Mouse (Mus musculus): ENCODE results near the gene Ftl1-ps1. TPM values are rescaled to one million over a fixed set of nuclear protein-coding genes. Genes with fewer than 3 reads are reported as not detected.

The Ftl1-ps1 gene
- 28.1 TPM for polyA plus RNA-seq (2014; fragmentation: Illumina TruSeq; extraction: RNeasy Lipid Tissue Mini Kit (QIAGEN cat#74804); ENCODE audit: low read depth, low replicate concordance)

GRCm38 (mm10) chr13:74399298-74399839 lies at the start of gene Ftl1-ps1:
Ftl1-ps1 (plus strand) TSS chr13:74399694.

GRCm38 (mm10) chr13:74363859-74364235 lies 35.6 kb upstream of the Ftl1-ps1 start, which contains the start of gene Lrrc14b:
Lrrc14b (minus strand) TSS chr13:74364005.

DNA sequence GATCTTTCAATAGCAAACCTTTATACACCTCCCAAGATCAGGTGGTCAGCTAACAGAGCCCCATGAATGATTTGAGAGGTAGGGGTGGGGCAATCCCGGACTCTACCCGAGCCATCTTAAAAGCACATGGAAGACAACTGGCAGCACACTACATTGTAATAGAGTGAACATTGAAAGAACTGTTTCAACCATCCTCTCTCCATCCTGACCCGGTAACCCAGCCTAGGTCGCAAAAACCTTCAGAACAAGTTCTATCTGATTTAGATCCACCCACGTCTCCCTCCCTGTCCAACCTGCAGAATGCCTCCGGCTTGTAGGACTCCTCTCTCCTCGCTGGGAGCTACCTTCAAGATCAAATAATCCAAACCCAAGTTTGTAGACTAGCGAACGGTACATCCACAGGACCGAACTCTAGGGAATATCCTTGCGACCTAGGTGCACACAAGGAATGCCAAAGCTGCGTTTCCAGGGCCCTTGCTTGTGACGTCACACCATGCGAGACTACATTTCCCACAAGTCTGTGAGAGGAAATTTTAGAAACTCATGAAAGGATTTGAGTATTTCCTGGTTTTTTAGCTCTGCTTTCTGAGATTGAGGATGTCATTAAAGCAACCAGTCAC lies 9.0 kb upstream of the Ftl1-ps1 start, which contains the start of gene Zfp72:
Gene Zfp72, minus strand, starts transcription at position 466 of the 620 bp plus-strand sequence.

Other genes with a start within 250 kb of the Ftl1-ps1 start
- gene Exoc3, start 191.0 kb upstream of the Ftl1-ps1 start, polyA plus RNA-seq (2014; fragmentation: Illumina TruSeq; extraction: RNeasy Lipid Tissue Mini Kit (QIAGEN cat#74804); ENCODE audit: low read depth, low replicate concordance) = 26.5 TPM
- 0.20 TPM for gene Ahrr, start 107.4 kb upstream of the Ftl1-ps1 start, polyA plus RNA-seq (2014; fragmentation: Illumina TruSeq; extraction: RNeasy Lipid Tissue Mini Kit (QIAGEN cat#74804); ENCODE audit: low read depth, low replicate concordance)
- gene Pdcd6, start 82.1 kb upstream of the Ftl1-ps1 start, polyA plus RNA-seq (2014; fragmentation: Illumina TruSeq; extraction: RNeasy Lipid Tissue Mini Kit (QIAGEN cat#74804); ENCODE audit: low read depth, low replicate concordance) = 112 TPM
- gene Sdha, start 49.4 kb upstream of the Ftl1-ps1 start, polyA plus RNA-seq (2014; fragmentation: Illumina TruSeq; extraction: RNeasy Lipid Tissue Mini Kit (QIAGEN cat#74804); ENCODE audit: low read depth, low replicate concordance) = 230 TPM
- 28.2 TPM for gene Ccdc127, start 49.4 kb upstream of the Ftl1-ps1 start, polyA plus RNA-seq (2014; fragmentation: Illumina TruSeq; extraction: RNeasy Lipid Tissue Mini Kit (QIAGEN cat#74804); ENCODE audit: low read depth, low replicate concordance)
- gene Lrrc14b, start 35.7 kb upstream of the Ftl1-ps1 start, polyA plus RNA-seq (2014; fragmentation: Illumina TruSeq; extraction: RNeasy Lipid Tissue Mini Kit (QIAGEN cat#74804); ENCODE audit: low read depth, low replicate concordance) = 0.79 TPM
- gene Zfp72, start 8.9 kb upstream of the Ftl1-ps1 start, polyA plus RNA-seq (2014; fragmentation: Illumina TruSeq; extraction: RNeasy Lipid Tissue Mini Kit (QIAGEN cat#74804); ENCODE audit: low read depth, low replicate concordance) = 3.9 TPM
- gene Zfp825, start 94.3 kb downstream of the Ftl1-ps1 start, polyA plus RNA-seq (2014; fragmentation: Illumina TruSeq; extraction: RNeasy Lipid Tissue Mini Kit (QIAGEN cat#74804); ENCODE audit: low read depth, low replicate concordance) = 10.8 TPM
- 33.7 TPM for gene Erap1, start 239.9 kb downstream of the Ftl1-ps1 start, polyA plus RNA-seq (2014; fragmentation: Illumina TruSeq; extraction: RNeasy Lipid Tissue Mini Kit (QIAGEN cat#74804); ENCODE audit: low read depth, low replicate concordance)

All from adipose tissue, adult 10 weeks (tissue).